Mouse (Mus musculus) heart, embryonic 11.5 days (tissue): Measurements from ENCODE around the gene Col28a1. TPM values are rescaled to one million over a fixed set of nuclear protein-coding genes. Genes with fewer than 3 reads are reported as not detected.

Source experiments
- ATAC-seq: fragments of 200-750 bp; cut with Nextera tagmentation; replicated peaks from 2 replicates; pipeline ENCODE4 v1.8.0; 2017; ENCODE audit warnings: moderate library complexity; ENCODE audit not compliant: insufficient number of reproducible peaks, low FRiP score, low TSS enrichment
- H3K27ac ChIP-seq: fragments of 300-500 bp; sonication (generic); 2 replicates; pipeline ENCODE4 v1.5.1; 2014; ENCODE audit warnings: mild to moderate bottlenecking, low read depth, low read length
- H3K27me3 ChIP-seq: fragments of 300-500 bp; sonication (generic); 2 replicates; pipeline ENCODE4 v1.6.1; 2014; ENCODE audit warnings: mild to moderate bottlenecking, low read length, mixed read lengths; ENCODE audit not compliant: control insufficient read depth, insufficient read depth
- H3K36me3 ChIP-seq: fragments of 300-500 bp; sonication (generic); 2 replicates; pipeline ENCODE4 v1.6.1; 2014; ENCODE audit warnings: mild to moderate bottlenecking, low read length, moderate library complexity, mixed read lengths; ENCODE audit not compliant: control insufficient read depth, insufficient read depth
- H3K4me1 ChIP-seq: fragments of 300-500 bp; sonication (generic); 2 replicates; pipeline ENCODE4 v1.6.1; 2014; ENCODE audit warnings: low read length; ENCODE audit not compliant: control insufficient read depth, insufficient read depth
- H3K4me2 ChIP-seq: fragments of 300-500 bp; sonication (generic); 2 replicates; pipeline ENCODE4 v1.6.1; 2014; ENCODE audit warnings: mild to moderate bottlenecking, moderate library complexity
- H3K4me3 ChIP-seq: fragments of 300-500 bp; sonication (generic); 2 replicates; pipeline ENCODE4 v1.5.1; 2014; ENCODE audit warnings: low read depth, low read length
- H3K9ac ChIP-seq: fragments of 300-500 bp; sonication (generic); 2 replicates; pipeline ENCODE4 v1.6.1; 2014; ENCODE audit warnings: mild to moderate bottlenecking, low read depth, low read length, moderate library complexity
- H3K9me3 ChIP-seq: fragments of 300-500 bp; sonication (generic); replicated peaks from 2 replicates; pipeline ENCODE4 v1.6.1; 2016; ENCODE audit warnings: low read length; ENCODE audit not compliant: control insufficient read depth
- WGBS: fragments of 180-500 bp; shearing (Covaris S2); extraction: QIAGEN DNeasy Blood & Tissue Kit; methylation state at CpG from one replicate; pipeline ENCODE4 v1.1.7; 2014; ENCODE audit not compliant: insufficient replicate concordance; 5-methylcytosine and 5-hydroxymethylcytosine counted together
- polyA plus RNA-seq: library from polyadenylated mRNA; unstranded; fragments of >200 nt; fragmentation: Nextera tagmentation; extraction: Ambion mirVana; gene quantifications from 2 replicates; pipeline ENCODE4 v1.2.1, GENCODE M21; 2014

Col28a1 gene
- not detected in 2 replicates for polyA plus RNA-seq

DNA sequence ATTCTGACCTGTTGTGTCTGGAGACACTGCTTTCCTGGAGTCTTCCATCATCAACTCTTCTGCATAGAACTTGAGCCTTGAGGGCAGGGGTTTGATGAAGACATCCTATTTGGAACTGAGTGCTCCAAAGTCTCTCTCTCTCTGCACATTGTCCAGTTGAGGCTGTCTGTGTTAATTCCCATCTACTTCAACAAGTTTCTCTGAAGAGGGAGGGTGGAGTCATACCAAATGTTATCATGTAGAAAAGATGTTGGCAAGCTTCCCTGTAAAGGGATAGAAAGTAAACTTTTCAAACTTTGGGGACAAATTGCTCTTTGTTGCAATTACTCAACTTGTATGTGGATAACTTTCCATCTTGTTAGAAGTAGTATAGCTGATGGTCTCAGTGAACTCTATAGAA lies at the start of gene Col28a1:
Gene Col28a1, minus strand, starts transcription at position 101 of the 400 bp plus-strand sequence.
- no peak within 1 kb of the TSS for H3K27ac ChIP-seq
- no peak within 1 kb of the TSS for H3K4me3 ChIP-seq
- H3K27me3 ChIP-seq: no peaks in the 10 kb centered on the region
- no peak for ATAC-seq
- no peak within 1 kb of the TSS for H3K9ac ChIP-seq
- no peak within 1 kb of the TSS for H3K4me2 ChIP-seq
- no peaks in the 10 kb centered on the region for H3K4me1 ChIP-seq
- H3K36me3 ChIP-seq: no peaks in the 10 kb centered on the region
- peaks cover 4% of the 10 kb centered on the region; the same call in 1 of the 2 replicates for H3K9me3 ChIP-seq

DNA sequence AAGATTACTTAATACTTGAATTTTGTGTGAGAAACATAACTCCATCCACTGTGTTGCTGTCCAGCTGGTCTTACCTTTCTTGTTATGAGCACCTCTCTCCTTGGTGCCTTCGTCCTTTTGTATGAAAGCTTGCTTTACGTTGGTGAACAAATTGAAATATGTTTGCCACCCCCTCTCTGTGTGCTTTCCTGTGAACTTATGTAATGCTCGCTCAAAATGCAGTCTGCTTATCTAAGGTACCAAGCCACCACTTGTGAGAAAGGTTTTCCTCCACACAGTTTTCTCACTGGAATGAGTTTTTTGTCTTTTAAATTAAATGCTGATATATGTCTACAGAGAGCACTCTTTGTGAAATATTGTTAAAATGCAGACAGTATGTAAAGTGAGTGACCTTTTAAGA lies 36.2 kb upstream of the Col28a1 start:
- ATAC-seq: no peak
- Histone ChIP-seq H3K36me3 (peaks cover 3% of the 10 kb centered on the region; the same call in 1 of the 2 replicates), H3K4me1 (no peaks in the 10 kb centered on the region), H3K4me2 (no peak overlapping the region), H3K9ac (no peak overlapping the region), H3K9me3 (no peaks in the 10 kb centered on the region), H3K4me3 (no peak overlapping the region), H3K27me3 (no peaks in the 10 kb centered on the region), H3K27ac (no peak overlapping the region)
- 84% methylated on average over 3 of the region's 3 CpGs for WGBS

DNA sequence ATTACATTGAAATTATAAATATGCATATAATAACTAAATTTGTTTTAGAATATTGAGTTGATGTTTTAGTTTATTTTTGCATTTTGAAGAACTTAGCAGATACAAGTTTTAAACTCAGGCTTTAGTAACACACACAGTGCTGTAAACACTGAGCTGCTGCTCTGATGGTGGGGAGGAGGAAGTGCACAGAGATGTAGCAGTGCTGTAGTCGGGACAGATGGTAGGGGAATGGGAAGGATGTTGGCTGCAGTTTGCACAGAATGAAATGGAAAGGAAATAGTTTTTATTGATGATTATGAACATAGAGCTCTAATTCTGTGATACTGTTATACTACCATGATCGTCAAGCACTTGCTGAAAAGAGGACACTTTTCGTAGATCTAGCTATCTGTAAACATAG lies 34.6 kb upstream of the Col28a1 start:
- ATAC-seq: no peak
- H3K36me3 ChIP-seq: peaks cover 3% of the 10 kb centered on the region; the same call in 1 of the 2 replicates
- WGBS: 77% methylated on average over 3 of the region's 3 CpGs
- no peak overlapping the region for H3K4me2 ChIP-seq
- no peak overlapping the region for H3K4me3 ChIP-seq
- H3K9ac ChIP-seq: no peak overlapping the region
- H3K27me3 ChIP-seq: no peaks in the 10 kb centered on the region
- H3K9me3 ChIP-seq: no peaks in the 10 kb centered on the region
- H3K4me1 ChIP-seq: no peaks in the 10 kb centered on the region
- H3K27ac ChIP-seq: no peak overlapping the region

DNA sequence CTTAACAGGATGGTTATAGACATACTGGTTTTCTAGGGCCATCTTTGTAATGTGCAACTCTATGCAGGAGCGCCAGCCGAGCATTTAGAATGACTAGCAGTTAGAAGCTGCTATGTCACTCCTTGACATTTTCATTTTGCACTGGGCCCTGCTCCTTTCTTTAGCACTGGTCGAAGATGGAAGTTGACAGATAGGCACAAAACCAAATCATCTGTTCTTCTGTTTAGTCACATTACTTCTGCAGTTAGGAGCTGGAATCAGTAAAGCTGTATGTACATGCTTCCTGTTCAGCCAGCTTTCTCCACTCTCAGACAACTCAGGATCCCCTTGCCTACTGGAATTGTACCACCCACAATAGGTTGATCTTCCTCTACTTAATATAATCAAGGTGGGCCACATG lies 18.2 kb upstream of the Col28a1 start:
- no peak overlapping the region for H3K9ac ChIP-seq
- no peak overlapping the region; the same call in 1 of the 2 replicates for H3K4me3 ChIP-seq
- H3K4me1 ChIP-seq: peaks cover 8% of the 10 kb centered on the region
- no peak for ATAC-seq
- no peaks in the 10 kb centered on the region for H3K9me3 ChIP-seq
- 87% methylated on average over 3 of the region's 3 CpGs for WGBS
- H3K4me2 ChIP-seq: peak overlapping the region; percentile 29
- H3K36me3 ChIP-seq: peaks cover 5% of the 10 kb centered on the region; the same call in 1 of the 2 replicates
- H3K27me3 ChIP-seq: no peaks in the 10 kb centered on the region
- H3K27ac ChIP-seq: no peak overlapping the region

DNA sequence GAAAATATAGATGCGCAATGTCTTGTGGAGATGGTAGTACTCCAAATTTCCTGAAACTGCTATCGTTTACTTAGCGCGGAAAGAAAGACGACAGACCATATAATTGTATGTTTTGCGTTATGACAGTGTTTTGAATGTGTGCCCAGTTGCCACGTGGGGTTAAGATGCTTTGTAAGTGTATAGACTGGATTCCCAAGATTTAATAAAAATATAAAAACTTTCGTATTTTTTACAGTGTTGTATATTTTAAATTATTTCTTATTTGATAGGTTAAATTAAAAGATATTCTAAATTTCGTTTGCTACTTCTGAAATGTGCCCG lies 17.4 kb upstream of the Col28a1 start:
- H3K4me2 ChIP-seq: peak overlapping the region; percentile 68
- WGBS: 11% methylated on average over 10 of the region's 10 CpGs
- no peak for ATAC-seq

DNA sequence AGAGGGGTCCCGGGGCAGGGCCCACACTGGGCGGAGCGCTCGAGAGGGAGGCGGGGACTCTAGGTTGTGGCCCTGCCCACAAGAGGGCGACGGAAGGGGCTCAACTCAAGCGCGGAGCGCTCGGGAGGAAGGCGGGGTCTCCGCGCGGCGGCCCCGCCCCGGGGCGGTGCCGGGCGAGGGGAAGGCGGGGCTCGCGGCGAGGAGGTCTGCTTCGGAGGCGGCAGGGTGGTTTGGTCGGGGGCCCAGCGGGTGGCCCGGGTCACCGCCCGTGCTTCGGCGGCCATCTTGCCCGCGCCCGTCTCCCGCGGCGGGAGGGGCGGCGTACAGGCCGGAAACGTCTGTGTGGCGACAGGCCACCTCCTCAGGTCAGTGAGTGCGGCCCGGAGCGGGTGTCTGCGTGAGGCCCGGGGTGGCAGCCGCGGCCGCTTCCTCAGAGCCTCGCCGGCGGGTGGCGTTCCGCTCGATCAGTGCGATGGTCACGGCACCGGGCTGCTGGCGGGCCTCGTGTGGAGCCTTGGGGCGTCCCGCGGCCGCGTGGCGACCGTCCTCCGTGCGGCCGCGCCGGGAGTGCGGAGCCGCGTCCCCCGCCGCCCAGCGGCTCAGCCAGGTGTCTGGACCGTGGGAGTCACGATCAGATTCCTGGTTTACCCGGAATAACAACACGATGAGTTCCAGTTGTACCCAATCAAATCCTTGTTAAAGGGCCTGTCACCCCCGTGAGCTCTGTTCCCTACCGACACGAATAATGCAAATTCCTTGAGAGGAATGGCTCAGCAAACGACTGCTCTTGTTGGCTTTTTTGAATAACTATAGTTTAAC lies 16.8 kb upstream of the Col28a1 start, which contains the start of gene Mios:
Gene Mios, plus strand, starts transcription at position 176 of the 819 bp plus-strand sequence.
- peak within 1 kb of the TSS; percentile 96 for H3K27ac ChIP-seq
- WGBS: under 1% methylated on average over 76 of the region's 90 CpGs
- H3K9me3 ChIP-seq: no peaks in the 10 kb centered on the region
- peaks cover 8% of the 10 kb centered on the region for H3K4me1 ChIP-seq
- H3K4me2 ChIP-seq: peak within 1 kb of the TSS; percentile 68
- peak; percentile 98 for ATAC-seq
- no peaks in the 10 kb centered on the region for H3K27me3 ChIP-seq
- H3K4me3 ChIP-seq: peak within 1 kb of the TSS; percentile 84
- H3K9ac ChIP-seq: peak within 1 kb of the TSS; percentile 95
- no peaks in the 10 kb centered on the region for H3K36me3 ChIP-seq

More for the DNA sequence above, 17.4 kb upstream of the Col28a1 start:
- Histone ChIP-seq H3K36me3 (no peaks in the 10 kb centered on the region), H3K9ac (peak overlapping the region; percentile 95), H3K9me3 (no peaks in the 10 kb centered on the region), H3K4me1 (peaks cover 8% of the 10 kb centered on the region), H3K4me3 (peak overlapping the region; percentile 84), H3K27me3 (no peaks in the 10 kb centered on the region), H3K27ac (peak overlapping the region; percentile 96)

DNA sequence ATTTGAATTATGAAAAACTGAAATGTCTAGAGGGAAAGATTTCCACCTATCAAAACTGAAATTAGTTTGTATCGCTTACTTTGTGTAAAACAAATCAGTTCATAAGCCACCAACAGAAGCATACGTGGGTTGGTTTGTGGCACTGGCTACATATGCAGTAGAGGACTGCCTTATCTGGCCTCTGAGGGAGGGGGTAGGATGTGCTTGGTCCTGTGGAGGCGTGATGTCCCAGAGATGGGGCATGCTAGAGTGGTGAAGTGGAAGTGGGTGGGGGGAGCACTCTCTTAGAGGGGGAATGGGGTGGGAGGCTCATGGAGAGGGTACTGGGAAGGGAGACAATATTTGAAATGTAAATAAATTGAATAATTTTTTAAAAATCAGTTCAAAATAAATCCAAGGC lies 2.5 kb downstream of the Col28a1 start:
- 46% methylated on average over 3 of the region's 3 CpGs for WGBS
- no peak overlapping the region for H3K27ac ChIP-seq
- no peaks in the 10 kb centered on the region for H3K27me3 ChIP-seq
- H3K4me3 ChIP-seq: no peak overlapping the region
- H3K4me2 ChIP-seq: no peak overlapping the region
- H3K4me1 ChIP-seq: no peaks in the 10 kb centered on the region
- no peak for ATAC-seq
- no peaks in the 10 kb centered on the region for H3K9me3 ChIP-seq
- no peaks in the 10 kb centered on the region for H3K36me3 ChIP-seq
- no peak overlapping the region for H3K9ac ChIP-seq

DNA sequence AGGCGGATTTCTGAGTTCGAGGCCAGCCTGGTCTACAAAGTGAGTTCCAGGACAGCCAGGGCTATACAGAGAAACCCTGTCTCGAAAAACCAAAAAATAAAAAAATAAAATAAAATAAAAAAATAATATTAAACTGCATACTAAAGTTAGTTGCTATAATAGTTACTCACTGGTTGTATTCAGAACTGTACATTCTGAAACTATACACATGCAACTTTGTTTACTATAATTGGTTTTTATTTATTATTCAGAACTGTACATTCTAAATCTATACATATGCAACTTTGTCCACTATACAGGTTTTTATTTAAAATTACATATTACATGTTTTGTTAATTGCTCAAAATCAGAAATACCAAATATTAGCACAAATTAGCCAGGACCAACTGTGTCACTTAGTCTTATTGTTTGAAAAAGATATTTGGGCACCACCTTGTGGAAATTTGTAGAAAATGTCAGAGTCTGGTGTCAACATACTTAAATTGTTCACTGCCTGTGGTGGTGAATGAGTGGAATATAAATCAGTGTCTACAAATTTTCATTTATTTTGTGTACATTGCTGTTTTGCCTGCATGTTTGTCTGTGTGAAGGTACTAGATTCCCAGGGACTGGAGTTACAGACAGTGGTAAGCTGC lies 3.7 kb downstream of the Col28a1 start:
- Histone ChIP-seq H3K9ac (no peak overlapping the region), H3K9me3 (no peaks in the 10 kb centered on the region), H3K4me3 (no peak overlapping the region), H3K4me2 (no peak overlapping the region), H3K27me3 (no peaks in the 10 kb centered on the region), H3K4me1 (no peaks in the 10 kb centered on the region), H3K36me3 (no peaks in the 10 kb centered on the region), H3K27ac (no peak overlapping the region)
- 84% methylated on average over 3 of the region's 3 CpGs for WGBS
- no peak for ATAC-seq
